Mouse (Mus musculus): ENCODE measurements around the gene Usp33.

The Usp33 gene

DNA sequence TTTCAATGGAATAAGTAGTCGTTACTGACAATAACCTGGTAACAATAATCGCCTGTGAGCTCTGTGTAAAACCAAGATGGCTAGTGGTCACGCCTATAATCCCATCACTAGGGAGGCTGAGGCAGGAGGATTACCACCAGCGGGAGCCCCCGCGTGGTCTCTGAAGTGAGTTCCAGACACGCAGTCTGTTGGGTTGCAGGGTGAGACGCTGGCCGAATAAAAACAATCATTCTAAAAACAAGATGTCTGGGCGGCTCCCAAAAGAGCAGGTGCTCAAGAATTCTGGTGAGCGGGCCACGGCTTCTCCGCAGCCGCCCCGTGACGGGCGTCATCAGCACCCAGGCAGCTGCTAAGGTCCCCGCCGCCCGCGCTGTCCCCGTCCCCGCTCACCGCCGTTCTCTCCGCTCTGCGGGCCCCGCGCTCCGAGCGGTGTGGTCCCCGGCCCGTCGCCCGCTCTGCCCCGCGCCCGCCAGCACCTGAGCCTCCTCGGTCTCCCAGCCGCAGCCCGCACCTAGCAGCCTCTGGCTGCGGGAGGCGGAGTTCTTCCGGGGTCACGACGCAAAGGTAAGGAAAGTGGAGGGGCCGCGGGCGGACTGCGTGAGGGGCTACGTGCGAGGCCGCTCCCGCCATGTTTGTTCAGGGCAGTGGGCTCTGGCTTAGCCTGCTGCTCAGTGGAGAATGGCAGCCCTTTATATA lies 6.3 kb upstream of the Usp33 start, which contains the start of gene Miga1:
Gene Miga1, minus strand, starts transcription at position 546 of the 696 bp plus-strand sequence.
- peak; percentile 92 for ATAC-seq (ENCODE audit: insufficient number of reproducible peaks, low FRiP score, low TSS enrichment)

DNA sequence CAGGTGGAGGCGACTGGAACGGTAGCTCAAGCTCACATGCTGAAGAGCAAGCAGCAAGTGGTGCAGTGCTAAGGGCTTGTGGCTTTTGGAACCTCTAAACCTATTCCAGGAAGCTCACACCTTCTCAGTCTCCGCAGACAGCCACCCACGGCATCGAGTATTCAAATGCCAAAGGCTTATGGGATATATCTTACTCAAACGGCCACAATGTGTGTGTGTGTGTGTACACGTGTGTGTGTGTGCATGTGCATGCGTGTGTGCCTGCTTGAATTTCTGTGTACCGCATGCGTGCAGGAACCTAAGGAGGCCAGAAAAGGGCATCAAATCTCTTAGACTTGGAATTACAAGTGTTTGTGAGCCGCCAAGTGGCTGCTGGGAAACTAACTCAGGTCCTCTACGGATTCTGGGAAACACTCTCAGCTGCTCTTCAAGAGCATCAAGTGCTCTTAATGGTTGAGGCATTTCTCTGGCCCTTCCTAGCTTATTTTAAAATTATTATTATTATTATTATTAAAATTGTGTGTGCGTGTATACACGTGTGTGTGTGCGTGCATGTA lies 3.2 kb upstream of the Usp33 start:
- no peak for ATAC-seq (ENCODE audit: insufficient number of reproducible peaks, low FRiP score, low TSS enrichment)

- ATAC-seq (ENCODE audit: insufficient number of reproducible peaks, low FRiP score, low TSS enrichment), result no peak
Measured at GRCm38 (mm10) chr3:152346633-152347141, 409 bp downstream of the Usp33 start.

DNA sequence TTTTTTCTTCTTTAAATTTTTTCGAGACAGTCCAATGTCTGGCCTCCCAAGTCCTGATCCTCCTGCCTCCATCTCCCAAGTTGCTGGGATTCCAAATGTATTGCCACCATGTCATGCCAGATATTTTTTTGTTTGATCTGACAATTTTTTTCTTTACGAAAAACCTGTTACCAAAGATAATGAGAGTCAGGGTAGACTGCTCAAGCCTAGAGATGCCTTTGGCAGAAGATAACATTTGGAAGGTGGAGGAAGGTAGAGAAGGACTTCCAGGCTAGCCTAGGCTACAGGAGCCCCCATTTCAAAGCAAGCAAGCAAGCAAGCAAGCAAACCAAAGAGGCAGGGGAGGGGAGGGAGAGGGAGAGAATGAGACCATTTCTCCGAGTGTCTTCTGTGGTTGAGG lies 949 bp downstream of the Usp33 start:
- ATAC-seq (ENCODE audit: insufficient number of reproducible peaks, low FRiP score, low TSS enrichment), result no peak

- ATAC-seq (ENCODE audit: insufficient number of reproducible peaks, low FRiP score, low TSS enrichment), result no peak
Measured at GRCm38 (mm10) chr3:152348011-152348830, 1.9 kb downstream of the Usp33 start.

- no peak for ATAC-seq (ENCODE audit: insufficient number of reproducible peaks, low FRiP score, low TSS enrichment)
Measured at GRCm38 (mm10) chr3:152350431-152350830, 4.2 kb downstream of the Usp33 start.

- no peak for ATAC-seq (ENCODE audit: insufficient number of reproducible peaks, low FRiP score, low TSS enrichment)
Measured at GRCm38 (mm10) chr3:152350966-152351365, 4.7 kb downstream of the Usp33 start.

- no peak for ATAC-seq (ENCODE audit: insufficient number of reproducible peaks, low FRiP score, low TSS enrichment)
Measured at GRCm38 (mm10) chr3:152352289-152352688, 6.0 kb downstream of the Usp33 start.

DNA sequence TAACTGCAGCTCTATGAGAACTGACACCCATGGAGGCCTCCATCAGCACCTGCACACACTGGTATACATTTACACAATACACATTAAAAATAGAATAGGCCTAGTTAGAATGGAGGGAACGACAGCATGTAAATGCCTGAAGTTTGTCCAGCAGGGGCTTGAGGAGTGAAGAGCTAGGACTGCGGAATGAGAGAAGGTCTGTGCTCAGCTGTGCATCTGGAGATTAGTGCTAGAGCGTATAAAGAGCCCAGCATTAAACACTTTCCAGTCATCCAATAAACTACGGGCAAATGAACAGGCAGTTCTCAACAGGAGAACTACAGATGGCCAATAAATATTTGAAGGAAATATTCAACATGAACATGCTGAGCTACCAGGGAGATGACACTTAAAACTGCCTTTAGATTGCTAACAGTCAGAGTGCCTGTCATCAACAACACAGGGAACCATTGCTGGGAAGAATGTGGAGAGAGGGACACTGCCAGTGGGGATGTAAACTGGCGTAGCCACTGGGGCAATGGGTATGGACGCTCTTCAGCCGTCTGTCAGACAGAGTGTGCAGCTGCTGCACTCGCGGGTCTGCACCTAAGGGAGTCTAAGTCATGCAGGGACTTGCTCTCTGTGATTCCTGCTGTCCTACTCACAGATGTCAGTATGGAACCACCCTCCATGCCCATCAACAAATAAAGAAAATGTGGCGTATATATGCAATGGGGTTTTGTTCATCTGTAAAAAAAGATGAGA lies 7.3 kb downstream of the Usp33 start:
- 0 out of 2 replicates have a peak, but pooled peaks have one; percentile 28 for ATAC-seq (ENCODE audit: insufficient number of reproducible peaks, low FRiP score, low TSS enrichment)

GRCm38 (mm10) chr3:152355361-152355760 lies 9.1 kb downstream of the Usp33 start:
- ATAC-seq (ENCODE audit: insufficient number of reproducible peaks, low FRiP score, low TSS enrichment), result no peak

DNA sequence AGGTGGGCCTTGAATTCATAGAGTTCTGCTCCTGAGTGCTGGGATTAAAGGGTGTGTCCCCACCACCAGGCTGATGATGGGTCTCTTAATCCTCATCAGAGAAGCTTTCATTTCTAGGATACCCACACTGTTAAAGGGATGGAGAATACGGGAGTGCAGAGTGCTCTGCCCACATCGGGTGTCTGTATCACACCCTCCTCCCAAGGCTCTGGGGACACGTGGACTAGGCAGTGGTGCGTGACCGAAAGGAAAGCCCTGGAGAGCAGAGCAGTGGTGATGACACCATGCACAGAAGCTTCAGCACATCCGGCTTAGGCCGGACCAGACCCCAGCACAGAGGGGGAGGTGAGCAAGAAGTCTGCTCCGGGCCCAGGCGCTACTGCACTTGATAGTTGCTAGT lies 10.5 kb downstream of the Usp33 start:
- 0 out of 2 replicates have a peak, but pooled peaks have one; percentile 31 for ATAC-seq (ENCODE audit: insufficient number of reproducible peaks, low FRiP score, low TSS enrichment)

DNA sequence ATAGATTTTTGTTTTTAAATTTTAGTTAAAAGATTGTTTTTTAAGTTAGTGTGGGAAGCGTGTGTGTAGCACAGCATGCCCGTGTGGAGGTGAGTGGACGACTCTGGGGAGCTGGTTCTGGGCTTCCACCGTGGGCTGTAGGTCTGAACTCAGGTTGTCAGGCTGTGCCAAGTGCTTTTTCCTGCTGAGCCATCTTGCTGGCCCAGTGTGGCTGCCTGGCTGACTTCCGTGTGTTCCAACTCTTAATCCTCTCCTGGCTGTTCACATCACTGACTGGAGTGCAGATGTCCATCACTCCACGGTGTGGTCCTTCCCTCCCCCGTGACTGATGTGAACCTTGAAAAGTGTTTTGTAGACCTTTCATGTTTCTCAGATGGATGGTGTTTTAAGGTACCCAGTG lies 12.9 kb downstream of the Usp33 start:
- ATAC-seq (ENCODE audit: insufficient number of reproducible peaks, low FRiP score, low TSS enrichment), result peak; percentile 57; the same call in 1 of the 2 replicates

DNA sequence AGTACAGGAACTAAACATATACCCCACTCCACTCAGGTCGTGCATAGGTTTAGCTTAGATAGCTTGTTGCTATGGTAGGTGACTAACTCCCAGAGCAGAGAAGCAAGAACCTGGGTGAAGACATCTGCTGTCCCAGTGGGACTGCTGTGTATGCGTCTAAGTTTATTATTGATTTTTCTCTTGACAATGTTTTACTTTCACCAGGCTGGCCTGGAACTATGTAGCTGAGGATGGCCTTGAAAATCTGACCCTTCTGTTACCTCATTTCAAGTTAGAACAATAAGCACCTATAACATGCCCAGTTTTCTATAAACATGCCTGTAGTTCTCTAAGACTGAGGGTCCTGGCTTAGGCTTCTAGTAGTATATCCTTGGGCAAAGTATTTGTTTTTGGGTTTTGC lies 17.9 kb downstream of the Usp33 start:
- ATAC-seq (ENCODE audit: insufficient number of reproducible peaks, low FRiP score, low TSS enrichment), result no peak

DNA sequence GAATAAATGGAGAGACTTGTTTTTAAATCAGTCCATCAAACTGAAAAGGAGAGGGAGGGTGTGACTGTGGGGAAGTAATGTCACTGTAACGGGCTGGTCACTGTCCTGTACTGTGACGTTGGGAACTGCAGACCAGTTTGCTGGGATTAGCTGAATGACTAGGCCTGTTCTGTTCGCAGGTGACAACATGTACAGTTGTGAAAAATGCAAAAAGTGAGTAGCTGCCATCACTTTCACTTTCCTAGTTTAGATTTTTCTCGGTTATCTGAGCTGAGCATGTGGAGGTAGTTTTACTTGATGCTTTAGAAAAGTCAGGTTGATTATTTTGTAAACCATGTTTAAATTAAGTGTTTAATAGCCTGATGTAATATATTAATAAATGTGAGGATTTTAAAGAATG lies 29.8 kb downstream of the Usp33 start:
- no peak for ATAC-seq (ENCODE audit: insufficient number of reproducible peaks, low FRiP score, low TSS enrichment)

DNA sequence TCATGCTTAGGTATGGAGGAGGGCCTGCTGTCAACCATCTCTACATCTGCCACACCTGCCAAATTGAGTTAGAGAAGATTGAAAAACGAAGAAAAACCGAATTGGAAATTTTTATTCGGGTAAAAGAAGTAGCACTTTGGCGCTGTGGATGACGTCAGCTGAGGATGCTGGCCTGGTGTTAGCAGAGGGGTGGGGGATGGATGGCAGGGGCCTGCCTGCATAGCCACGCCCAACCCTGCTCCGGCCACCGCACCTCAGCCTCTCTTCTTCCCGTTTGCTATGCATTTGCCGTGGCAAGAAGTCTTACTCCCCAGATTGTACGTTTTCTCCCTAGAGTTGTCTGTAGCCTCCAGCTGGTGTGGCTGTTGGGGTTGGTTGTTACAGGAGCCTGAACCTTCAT lies 37.8 kb downstream of the Usp33 start:
- ATAC-seq (ENCODE audit: insufficient number of reproducible peaks, low FRiP score, low TSS enrichment), result no peak

- ATAC-seq (ENCODE audit: insufficient number of reproducible peaks, low FRiP score, low TSS enrichment), result peak; percentile 90
Measured at GRCm38 (mm10) chr3:152395350-152396277, 49.3 kb downstream of the Usp33 start, which contains the start of gene Zzz3. TSS of gene Zzz3 (plus strand) at chr3:152395473.

DNA sequence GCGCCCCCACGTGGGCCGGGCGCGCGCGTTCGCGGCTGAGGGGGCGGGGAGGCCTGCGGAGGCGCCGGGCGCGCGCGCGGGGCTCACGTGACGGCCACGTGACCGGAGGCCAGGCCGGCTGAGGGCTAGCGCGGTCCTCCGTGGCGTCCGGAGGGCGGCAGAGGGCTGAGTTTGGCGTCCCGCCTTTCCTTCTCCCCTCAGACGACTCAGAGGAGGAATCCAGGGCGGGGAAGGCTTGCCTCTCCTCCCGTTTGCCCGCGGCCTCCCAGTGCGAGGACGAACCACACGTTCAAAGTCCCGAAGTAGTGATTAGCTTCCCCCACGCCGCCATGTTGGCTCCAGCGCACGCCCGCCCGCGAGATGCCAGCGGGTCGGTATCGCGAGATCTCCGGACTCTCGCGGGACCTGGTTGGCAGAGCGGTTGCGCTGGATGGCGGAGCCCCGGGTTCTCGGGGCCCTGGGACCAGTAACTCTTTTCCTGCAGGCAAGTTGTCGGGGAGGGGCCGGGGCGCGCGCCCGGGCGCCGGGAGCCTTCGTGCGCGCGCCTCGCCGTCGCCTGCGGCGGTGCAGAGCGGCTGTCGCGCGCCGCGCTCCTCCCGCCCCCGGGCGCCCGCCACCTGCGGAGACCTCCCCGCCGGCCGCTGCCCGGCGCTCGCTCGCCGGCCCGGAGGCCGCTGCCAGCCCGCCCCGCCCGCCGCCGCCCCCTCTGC lies 50.2 kb downstream of the Usp33 start:
- ATAC-seq (ENCODE audit: insufficient number of reproducible peaks, low FRiP score, low TSS enrichment), result peak; percentile 81

- peak; percentile 26; the same call in 1 of the 2 replicates for ATAC-seq (ENCODE audit: insufficient number of reproducible peaks, low FRiP score, low TSS enrichment)
Measured at GRCm38 (mm10) chr3:152396988-152397314, 50.7 kb downstream of the Usp33 start.

Measured in cerebellum, adult (tissue).